In genomic region chr2:141522081-141522480, GRCm38 (mm10) we compare ENCODE assay signal across 13 mouse cellular contexts.
DNase-seq lines count a peak whose midpoint lies in the region; ATAC-seq lines count a peak whose summit lies in the region.
"Had no signal": no experiment of that assay in that cellular context is flagged by ENCODE, and none has a peak within 500 bp of the region (broad histone marks: within the 10 kb centered on the region; RNA-seq: fewer than 3 reads in every experiment).

No protein-coding gene starts in this region.

- no peaks in the 10 kb centered on the region for H3K27me3 ChIP-seq in hindbrain, embryonic 16.5 days (replicated peaks; ENCODE audit: control insufficient read depth, insufficient read depth, low read length)
- no peaks in the 10 kb centered on the region for H3K27me3 ChIP-seq in hindbrain, embryonic 10.5 days (ENCODE audit: insufficient read depth, poor library complexity, severe bottlenecking)
- no peaks in the 10 kb centered on the region for H3K27me3 ChIP-seq in midbrain, embryonic 16.5 days (ENCODE audit: control insufficient read depth, insufficient read depth, low read depth, low read length)
- H3K27me3 ChIP-seq in midbrain, embryonic 10.5 days (ENCODE audit: low read depth, poor library complexity, severe bottlenecking) = no peaks in the 10 kb centered on the region
- H3K27me3 ChIP-seq: forebrain, embryonic 13.5 days; liver, embryonic 13.5 days had no signal

- no peaks in the 10 kb centered on the region for H3K9me3 ChIP-seq in hindbrain, embryonic 16.5 days (ENCODE audit: control insufficient read depth, low read length)
- H3K9me3 ChIP-seq in hindbrain, embryonic 10.5 days = no peaks in the 10 kb centered on the region
- H3K9me3 ChIP-seq in midbrain, embryonic 16.5 days (replicated peaks; ENCODE audit: control insufficient read depth, low read length, poor library complexity, severe bottlenecking) = no peaks in the 10 kb centered on the region
- no peaks in the 10 kb centered on the region for H3K9me3 ChIP-seq in midbrain, embryonic 10.5 days (replicated peaks)
- H3K9me3 ChIP-seq: forebrain, embryonic 13.5 days; liver, embryonic 13.5 days had no signal

- no peaks in the 10 kb centered on the region for H3K4me1 ChIP-seq in hindbrain, embryonic 16.5 days (ENCODE audit: control insufficient read depth, insufficient read depth, low read depth, low read length)
- H3K4me1 ChIP-seq in hindbrain, embryonic 10.5 days (replicated peaks) = no peaks in the 10 kb centered on the region
- no peaks in the 10 kb centered on the region for H3K4me1 ChIP-seq in midbrain, embryonic 16.5 days (ENCODE audit: control insufficient read depth, insufficient read depth, low read length)
- H3K4me1 ChIP-seq in midbrain, embryonic 10.5 days = no peaks in the 10 kb centered on the region
- H3K4me1 ChIP-seq: forebrain, embryonic 13.5 days; liver, embryonic 13.5 days had no signal

- 0 out of 2 replicates have a peak, but pooled peaks have one; percentile 50 for ATAC-seq in hindbrain, embryonic 16.5 days
- peak; percentile 45 for ATAC-seq in midbrain, embryonic 16.5 days
- ATAC-seq: forebrain, embryonic 13.5 days; intestine, embryonic 16.5 days had no signal

- 55% methylated on average over 4 of the region's 4 CpGs for WGBS in hindbrain, embryonic 16.5 days
- WGBS in hindbrain, embryonic 10.5 days = 78% methylated on average over 4 of the region's 4 CpGs
- WGBS in midbrain, embryonic 16.5 days = 59% methylated on average over 4 of the region's 4 CpGs
- 76% methylated on average over 4 of the region's 4 CpGs for WGBS in midbrain, embryonic 10.5 days

- intact Hi-C loops in heart, postnatal 14 days (cut with DNase I) = no loop called here

- no peak overlapping the region for H3K9ac ChIP-seq in hindbrain, embryonic 16.5 days (ENCODE audit: low read depth, low read length)
- no peak overlapping the region for H3K9ac ChIP-seq in midbrain, embryonic 16.5 days (ENCODE audit: low read depth, low read length)
- H3K9ac ChIP-seq: forebrain, embryonic 13.5 days; liver, embryonic 13.5 days had no signal

- DNase-seq in hindbrain, embryonic 10.5 days (ENCODE audit: low spot score) = no peak
- DNase-seq in midbrain, embryonic 10.5 days (ENCODE audit: low spot score) = no peak
- peak; percentile 5 to 8 for DNase-seq in layer of hippocampus, adult 8-10 months (ENCODE audit: low spot score in 2 of 2)
- peak; percentile 7 for DNase-seq in right cerebral cortex, postnatal 25 days
- no peak for DNase-seq in heart, postnatal 14 days
- DNase-seq: cerebellum, adult 2 months; kidney, postnatal 25 days; liver, embryonic 13.5 days; retina, postnatal 1 day had no signal

- H3K4me2 ChIP-seq in hindbrain, embryonic 16.5 days (ENCODE audit: low read length) = no peak overlapping the region
- no peak overlapping the region for H3K4me2 ChIP-seq in midbrain, embryonic 16.5 days (ENCODE audit: low read length)
- H3K4me2 ChIP-seq: forebrain, embryonic 13.5 days; liver, embryonic 13.5 days had no signal

- no peak overlapping the region for H3K27ac ChIP-seq in hindbrain, embryonic 16.5 days (ENCODE audit: low read depth, low read length)
- no peak overlapping the region for H3K27ac ChIP-seq in hindbrain, embryonic 10.5 days
- no peak overlapping the region for H3K27ac ChIP-seq in midbrain, embryonic 16.5 days (ENCODE audit: low read length)
- H3K27ac ChIP-seq in midbrain, embryonic 10.5 days (replicated peaks) = no peak overlapping the region
- H3K27ac ChIP-seq: forebrain, embryonic 13.5 days; liver, embryonic 13.5 days had no signal

- no peaks in the 10 kb centered on the region for H3K36me3 ChIP-seq in hindbrain, embryonic 16.5 days (ENCODE audit: control insufficient read depth, insufficient read depth, low read length)
- H3K36me3 ChIP-seq in hindbrain, embryonic 10.5 days = no peaks in the 10 kb centered on the region
- H3K36me3 ChIP-seq in midbrain, embryonic 16.5 days (ENCODE audit: control insufficient read depth, insufficient read depth, low read length) = no peaks in the 10 kb centered on the region
- H3K36me3 ChIP-seq in midbrain, embryonic 10.5 days = no peaks in the 10 kb centered on the region
- H3K36me3 ChIP-seq: liver, embryonic 13.5 days had no signal

- H3K4me3 ChIP-seq in hindbrain, embryonic 16.5 days (ENCODE audit: low read length) = no peak overlapping the region
- no peak overlapping the region for H3K4me3 ChIP-seq in hindbrain, embryonic 10.5 days
- no peak overlapping the region for H3K4me3 ChIP-seq in midbrain, embryonic 16.5 days (ENCODE audit: low read depth, low read length)
- H3K4me3 ChIP-seq in midbrain, embryonic 10.5 days = no peak overlapping the region
- H3K4me3 ChIP-seq: forebrain, embryonic 13.5 days; liver, embryonic 13.5 days had no signal

Comparison
In these comparisons a context has a peak if more than half of its experiments do, and no peak if none do; other contexts are left out.
1. DNase-seq: peak in layer of hippocampus, adult 8-10 months (2 of 2) and right cerebral cortex, postnatal 25 days (single experiment); none in hindbrain, embryonic 10.5 days (single experiment), midbrain, embryonic 10.5 days (single experiment) and heart, postnatal 14 days (0 of 2).